Mouse (Mus musculus) MEL (cell line): ENCODE measurements at regions not wholly inside any gene's neighbourhood (a gene's known extent, or its start where the extent isn't known, plus 50 kb on each side); places are given as distances from the start of the nearest gene placed in this dataset.

Experiments used
- BHLHE40 ChIP-seq: IDR thresholded peaks from 2 replicates; pipeline ENCODE4 v1.6.1; 2012; ENCODE audit warnings: low read depth, mild to moderate bottlenecking, inconsistent platforms, low read length, improper control_type of control experiment, borderline replicate concordance
- CTCF ChIP-seq, 3 experiments: IDR thresholded peaks in 2 of 3; conservative IDR thresholded peaks in 1 of 3; 2 replicates each; pipeline ENCODE4 v1.5.1; 2011 to 2012; ENCODE audit warnings: low read length in 3 of 3, low read depth in 2 of 3, mild to moderate bottlenecking in 2 of 3, improper control_type of control experiment in 1 of 3, inconsistent platforms in 1 of 3, mixed read lengths in 1 of 3, moderate library complexity in 1 of 3; ENCODE audit not compliant: control insufficient read depth in 1 of 3, insufficient read depth in 1 of 3, poor library complexity in 1 of 3, severe bottlenecking in 1 of 3
- MAFK ChIP-seq: IDR thresholded peaks from 2 replicates; pipeline ENCODE4 v1.6.1; 2011; ENCODE audit warnings: low read depth, mild to moderate bottlenecking, low read length, improper control_type of control experiment, borderline replicate concordance
- POLR2A ChIP-seq, 2 experiments: IDR thresholded peaks; 2 replicates each; pipeline ENCODE4 v1.6.1; 2011 to 2012; ENCODE audit warnings: low read length in 2 of 2, mild to moderate bottlenecking in 2 of 2, control low read depth in 1 of 2, improper control_type of control experiment in 1 of 2, low read depth in 1 of 2, moderate library complexity in 1 of 2; ENCODE audit not compliant: control insufficient read depth in 1 of 2, insufficient read depth in 1 of 2, poor library complexity in 1 of 2
- TAL1 ChIP-seq: IDR thresholded peaks from 2 replicates; pipeline ENCODE4 v1.6.1; 2012; ENCODE audit warnings: mild to moderate bottlenecking, inconsistent platforms, low read length, moderate library complexity, mixed read lengths
- TCF12 ChIP-seq: IDR thresholded peaks from 2 replicates; pipeline ENCODE4 v1.6.1; 2014; ENCODE audit warnings: low read depth, mild to moderate bottlenecking, inconsistent platforms, low read length, improper control_type of control experiment, moderate library complexity
- ZNF384 ChIP-seq: IDR thresholded peaks from 2 replicates; pipeline ENCODE4 v1.6.1; 2012; ENCODE audit warnings: low read depth, mild to moderate bottlenecking, inconsistent platforms, low read length, improper control_type of control experiment

DNA sequence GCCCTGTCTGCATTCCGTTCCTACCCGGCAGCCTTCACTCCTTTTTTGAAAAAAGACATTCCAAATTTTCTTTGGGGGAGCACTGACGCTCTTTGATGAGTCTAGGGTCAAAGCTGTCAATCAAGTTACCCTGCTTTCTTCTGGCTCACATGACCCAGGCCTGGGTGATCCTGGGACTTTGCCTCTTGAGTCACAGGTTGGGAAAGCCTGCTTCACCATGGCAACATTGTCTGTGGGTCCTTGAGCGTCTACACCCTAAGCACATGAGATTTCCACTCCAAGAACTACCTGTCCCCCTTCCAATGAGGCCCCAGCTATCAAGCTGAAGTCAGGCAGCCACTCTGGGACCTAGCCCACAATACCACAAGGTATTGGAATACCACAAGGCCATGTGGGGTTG is 73.5 kb downstream of the Lsm3 start:
- TF ChIP-seq ZNF384 (no peak), CTCF (IDR thresholded peaks at IDR 0.05 in 2 of 3, conservative IDR thresholded peaks at IDR 0.05 in 1 of 3; ENCODE audit: control insufficient read depth in 1 of 3, insufficient read depth in 1 of 3, low read depth in 2 of 3, low read length in 3 of 3, poor library complexity in 1 of 3, severe bottlenecking in 1 of 3) (no peak), BHLHE40 (no peak), POLR2A (IDR thresholded peaks at IDR 0.05; ENCODE audit: control insufficient read depth in 1 of 2, insufficient read depth in 1 of 2, low read depth in 1 of 2, low read length in 2 of 2, poor library complexity in 1 of 2) (no peak), TCF12 (no peak), TAL1 (no peak), MAFK (no peak)
